Mouse (Mus musculus) splenic B cell, adult 2 months (primary cell): ENCODE data around the gene Tspan18.

ENCODE experiments used
- DNase-seq: peaks from one replicate; pipeline ENCODE4 v3.0.0-alpha.2; 2011; ENCODE audit warnings: low read depth, low spot score
- H3K27me3 ChIP-seq: 2 replicates; pipeline ENCODE4 v1.6.1; 2012; ENCODE audit warnings: mild to moderate bottlenecking, low read length, moderate library complexity, mixed read lengths; ENCODE audit not compliant: control insufficient read depth, poor library complexity, insufficient read depth, severe bottlenecking
- H3K36me3 ChIP-seq: 2 replicates; pipeline ENCODE4 v1.6.1; 2012; ENCODE audit warnings: mild to moderate bottlenecking, low read length, moderate library complexity, mixed read lengths; ENCODE audit not compliant: control insufficient read depth, poor library complexity, insufficient read depth, severe bottlenecking

Tspan18 gene

DNA sequence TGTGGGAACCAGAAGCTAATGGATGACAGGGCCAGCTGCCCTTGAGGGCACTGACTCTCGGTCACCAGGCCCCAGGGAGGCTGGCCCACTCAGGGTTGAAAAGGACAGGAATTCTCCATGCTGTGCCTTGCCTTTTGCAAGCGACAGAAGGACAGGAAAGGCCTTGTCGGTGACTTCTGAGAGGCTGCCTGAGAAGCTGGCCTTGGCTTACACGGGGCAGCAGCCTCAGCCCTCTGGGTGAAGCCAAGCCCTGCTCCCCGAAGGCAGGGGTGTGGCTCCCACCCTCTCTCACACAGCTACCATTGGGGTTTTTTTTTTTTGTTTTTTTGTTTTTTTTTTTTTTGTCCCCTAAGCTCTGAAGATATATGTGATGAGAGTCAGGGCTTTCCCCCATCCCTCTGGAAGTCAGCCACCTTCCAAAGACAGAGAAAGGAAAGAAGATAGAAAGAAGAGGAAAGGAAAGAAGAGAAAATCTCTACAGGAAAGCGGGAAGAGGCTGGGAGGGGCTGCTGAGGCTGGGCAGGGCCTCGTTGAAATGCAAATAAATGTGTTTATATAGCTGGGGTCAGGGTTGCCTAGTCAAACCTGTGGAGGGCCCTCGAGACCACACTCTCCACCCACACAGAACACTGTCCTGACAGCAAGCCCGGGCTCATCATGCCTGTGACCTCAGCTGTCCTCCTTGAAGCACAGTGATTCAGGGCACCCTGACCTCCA, 143.4 kb downstream of the Tspan18 start:
- peak; percentile 74 for DNase-seq
- Histone ChIP-seq H3K36me3 (no peaks in the 10 kb centered on the region; the same call in 1 of the 2 replicates), H3K27me3 (no peaks in the 10 kb centered on the region)

- peak; percentile 56 for DNase-seq
Observed at GRCm38 (mm10) chr2:93188761-93189458, 145.4 kb downstream of the Tspan18 start.

DNA sequence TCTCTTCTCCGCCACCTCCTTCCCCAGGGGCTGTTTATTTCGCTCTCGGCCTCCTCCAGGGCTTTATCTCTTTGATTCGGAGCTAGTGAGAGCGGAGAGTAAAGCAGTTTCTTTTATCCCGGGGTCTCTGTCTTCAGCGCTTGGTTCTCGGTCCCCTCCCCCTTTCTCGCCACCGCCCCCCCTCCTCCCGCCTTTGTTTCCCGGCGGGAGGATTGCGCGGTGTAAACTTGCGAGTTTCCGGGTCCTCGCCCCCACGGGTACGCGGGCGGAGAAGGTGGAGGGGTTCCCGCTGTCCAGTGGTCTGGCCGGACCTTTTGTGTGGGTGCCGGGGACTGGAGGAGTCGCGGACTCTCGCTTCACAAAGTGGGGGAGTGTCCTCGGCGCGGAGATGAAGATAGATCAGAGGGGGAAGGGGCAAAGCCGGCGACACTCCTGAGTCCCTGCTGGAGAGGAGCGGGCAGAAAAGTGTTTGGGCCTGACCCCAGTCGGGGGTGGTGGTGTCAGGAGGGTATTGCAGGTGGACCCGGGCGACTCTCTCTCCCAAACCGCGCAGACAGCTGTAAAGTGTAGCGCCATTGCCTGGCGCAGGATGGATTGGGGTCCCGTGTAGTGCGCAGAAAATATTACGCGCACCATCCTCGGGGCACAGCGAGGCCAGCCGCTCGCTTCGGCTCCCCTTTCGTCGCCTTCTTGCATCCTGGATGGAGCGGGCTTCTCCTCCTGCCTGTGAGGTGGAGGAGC, 146.1 kb downstream of the Tspan18 start:
- H3K36me3 ChIP-seq: no peaks in the 10 kb centered on the region; the same call in 1 of the 2 replicates
- peak; percentile 54 for DNase-seq
- no peaks in the 10 kb centered on the region for H3K27me3 ChIP-seq

More at GRCm38 (mm10) chr2:93188761-93189458, 145.4 kb downstream of the Tspan18 start:
- Histone ChIP-seq H3K36me3 (no peaks in the 10 kb centered on the region; the same call in 1 of the 2 replicates), H3K27me3 (no peaks in the 10 kb centered on the region)

DNA sequence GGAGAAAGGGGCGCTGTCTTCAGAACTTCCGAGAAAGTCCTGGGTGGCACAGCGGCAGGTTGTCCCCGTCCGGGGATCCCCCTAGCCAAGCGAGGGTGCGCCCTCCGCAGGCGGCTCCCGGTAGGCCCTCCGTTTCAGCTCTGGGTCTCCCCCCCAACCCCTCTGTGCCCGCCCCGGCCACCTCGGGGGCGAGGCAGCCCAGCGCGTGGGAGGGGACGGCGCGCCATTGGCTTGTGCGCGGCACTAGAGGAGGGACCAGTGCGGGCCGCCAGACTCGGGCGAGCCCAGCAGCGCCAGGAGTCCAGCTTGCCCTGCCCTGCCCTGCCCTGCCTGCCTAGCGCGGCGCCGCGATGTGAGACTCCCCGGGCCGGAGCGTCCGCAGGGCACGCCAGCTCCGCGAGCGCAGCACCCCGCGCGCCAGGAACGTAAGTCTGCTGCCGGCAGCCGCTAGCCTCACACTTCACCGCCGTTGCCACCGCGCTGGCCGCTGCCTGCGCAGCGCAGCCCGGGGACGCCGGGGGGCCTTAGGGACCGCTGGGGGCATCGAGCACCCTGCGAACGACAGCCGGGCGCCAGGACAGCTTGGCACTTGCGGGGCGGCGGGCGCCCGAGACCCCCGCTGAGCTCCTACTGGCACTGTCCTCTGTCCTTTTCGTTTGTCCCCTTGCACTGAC, 146.8 kb downstream of the Tspan18 start, which contains the start of gene Trp53i11:
TSS of gene Trp53i11 (plus strand) at position 226 of the 674 bp plus-strand sequence.
- Histone ChIP-seq H3K36me3 (no peaks in the 10 kb centered on the region; the same call in 1 of the 2 replicates), H3K27me3 (no peaks in the 10 kb centered on the region)
- peak; percentile 95 for DNase-seq

DNA sequence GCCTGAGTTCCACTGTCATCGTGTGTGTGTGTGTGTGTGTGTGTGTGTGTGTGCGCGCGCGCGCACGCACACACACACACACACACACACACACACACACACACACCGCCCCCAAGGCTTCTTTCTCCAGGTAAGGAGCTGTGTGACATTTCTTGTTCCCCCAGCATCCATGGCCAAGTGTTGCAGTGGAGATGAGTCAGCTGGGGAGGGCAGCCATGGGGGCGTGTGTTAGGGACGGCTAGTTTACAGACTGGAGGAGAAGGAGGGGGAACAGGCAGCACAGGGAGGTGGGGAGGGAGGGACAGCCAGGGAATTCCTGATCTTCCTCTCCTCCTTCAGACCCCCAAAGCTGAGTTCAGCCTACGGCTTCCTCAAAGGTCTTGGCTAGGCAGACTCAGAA, 151.4 kb downstream of the Tspan18 start:
- Histone ChIP-seq H3K36me3 (no peaks in the 10 kb centered on the region), H3K27me3 (no peaks in the 10 kb centered on the region)
- no peak for DNase-seq

DNA sequence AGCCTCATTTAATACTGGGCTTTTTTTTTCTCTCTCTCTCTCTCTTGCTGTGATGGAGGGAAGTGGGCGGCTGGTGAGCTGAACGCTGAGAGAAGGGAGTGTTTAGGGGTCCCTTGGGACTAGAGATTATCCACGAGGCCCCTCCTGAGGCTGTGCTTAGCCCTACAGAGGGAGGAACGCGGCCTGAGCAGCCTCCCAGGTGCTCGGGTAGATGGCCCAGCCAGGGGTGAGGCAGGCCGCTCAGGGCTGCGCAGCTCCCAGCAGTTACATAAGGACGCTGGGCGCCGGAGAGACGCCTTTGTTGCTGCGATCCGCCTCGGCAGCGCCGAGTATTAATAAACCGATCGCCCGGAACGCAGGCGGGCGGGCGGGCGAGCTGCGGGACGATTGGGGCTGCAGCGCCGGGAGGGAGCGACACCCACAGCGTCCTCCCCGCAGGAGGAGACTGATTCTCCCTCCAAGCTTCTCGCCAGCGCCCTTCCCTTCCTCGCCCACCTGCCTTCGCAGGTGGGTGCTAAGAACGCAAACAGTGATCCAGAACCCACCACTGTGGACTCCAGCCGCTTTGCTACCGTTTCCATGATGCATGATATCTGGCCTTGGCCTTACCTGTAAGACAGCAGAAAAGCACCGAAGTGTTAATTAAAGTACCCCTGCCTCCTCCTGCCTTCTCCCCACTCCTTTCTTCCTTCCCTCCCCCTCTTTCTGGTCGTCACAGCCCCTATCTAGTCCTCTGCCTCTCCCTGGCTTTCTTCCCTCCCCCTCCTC, 154.0 kb downstream of the Tspan18 start:
- H3K36me3 ChIP-seq: no peaks in the 10 kb centered on the region
- no peaks in the 10 kb centered on the region for H3K27me3 ChIP-seq
- DNase-seq: peak; percentile 76

DNA sequence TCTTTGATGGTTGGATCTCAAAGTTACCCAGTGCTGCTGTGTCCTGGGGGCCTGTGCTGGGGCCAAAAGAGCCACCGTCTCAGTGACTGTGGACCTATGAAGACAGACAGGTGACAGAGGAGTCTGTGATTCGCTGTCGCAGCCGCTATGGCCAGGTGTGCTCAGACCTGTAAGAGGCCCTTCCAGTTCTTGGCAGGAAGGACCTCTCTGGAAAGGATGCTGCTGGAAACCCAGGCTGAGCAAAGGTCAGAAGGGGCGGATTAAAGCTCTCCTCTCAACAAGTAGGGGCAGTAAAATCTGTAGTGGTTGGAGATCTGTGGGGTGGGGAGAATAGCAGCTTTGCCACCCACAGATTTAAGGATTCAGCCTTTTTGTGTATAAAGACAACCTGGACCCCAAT, 154.7 kb downstream of the Tspan18 start:
- Histone ChIP-seq H3K27me3 (no peaks in the 10 kb centered on the region), H3K36me3 (no peaks in the 10 kb centered on the region)
- no peak for DNase-seq

- DNase-seq: no peak
- Histone ChIP-seq H3K27me3 (no peaks in the 10 kb centered on the region), H3K36me3 (no peaks in the 10 kb centered on the region)
Observed at GRCm38 (mm10) chr2:93178313-93178677, 156.0 kb downstream of the Tspan18 start.

GRCm38 (mm10) chr2:93177668-93178312, 156.5 kb downstream of the Tspan18 start:
- no peak for DNase-seq
- Histone ChIP-seq H3K36me3 (no peaks in the 10 kb centered on the region), H3K27me3 (no peaks in the 10 kb centered on the region)

GRCm38 (mm10) chr2:93176871-93177667, 157.2 kb downstream of the Tspan18 start:
- Histone ChIP-seq H3K36me3 (no peaks in the 10 kb centered on the region), H3K27me3 (no peaks in the 10 kb centered on the region)
- peak; percentile 43 for DNase-seq

- no peaks in the 10 kb centered on the region for H3K27me3 ChIP-seq
- no peak for DNase-seq
Observed at GRCm38 (mm10) chr2:93176193-93176798, 158.0 kb downstream of the Tspan18 start.

DNA sequence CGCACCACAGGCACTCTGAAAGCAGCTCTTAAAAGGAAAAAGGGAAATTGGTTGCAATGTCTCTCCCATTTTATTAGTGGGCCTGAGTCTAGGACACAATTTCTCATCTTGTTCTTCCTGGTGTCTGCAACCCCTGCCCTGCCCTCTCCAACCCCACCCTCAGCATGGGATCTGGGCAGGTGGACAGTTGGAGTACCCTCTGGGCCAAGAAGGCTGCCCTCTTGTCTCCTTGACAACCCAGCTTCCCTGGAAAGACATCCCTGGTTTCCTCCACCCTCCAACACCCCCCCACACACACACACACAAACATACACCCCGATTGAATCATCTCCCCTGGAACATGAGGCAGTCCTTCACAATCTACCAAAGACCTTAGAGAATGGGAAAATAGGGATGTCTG, 158.6 kb downstream of the Tspan18 start:
- DNase-seq: no peak
- H3K36me3 ChIP-seq: no peaks in the 10 kb centered on the region
- H3K27me3 ChIP-seq: no peaks in the 10 kb centered on the region

More at GRCm38 (mm10) chr2:93176193-93176798, 158.0 kb downstream of the Tspan18 start:
- no peaks in the 10 kb centered on the region for H3K36me3 ChIP-seq

DNA sequence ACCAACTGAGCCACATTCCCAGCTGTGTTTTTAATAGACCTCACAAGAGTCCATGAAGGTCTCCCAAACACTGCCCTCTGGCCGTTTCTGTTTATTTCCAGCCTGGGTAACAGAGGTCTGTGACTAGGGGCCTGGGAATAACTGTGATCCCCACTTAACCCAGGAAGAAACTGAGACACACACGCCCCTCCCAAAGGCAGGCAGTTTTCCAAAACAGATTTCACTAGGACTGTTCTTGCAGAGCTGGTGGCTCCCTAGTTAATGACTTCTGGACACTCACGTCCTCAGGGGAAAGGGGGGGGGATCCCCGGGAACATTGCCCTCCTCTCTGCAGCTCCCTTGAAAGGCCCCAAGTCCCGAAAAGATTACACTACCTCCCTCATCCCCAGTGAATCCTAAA, 159.0 kb downstream of the Tspan18 start:
- DNase-seq: no peak
- Histone ChIP-seq H3K27me3 (no peaks in the 10 kb centered on the region), H3K36me3 (no peaks in the 10 kb centered on the region)
